Mouse (Mus musculus): Measurements from ENCODE around the gene Cenpm.

Cenpm gene

GRCm38 (mm10) chr15:82243311-82243710, 1.2 kb downstream of the Cenpm start:
- DNase-seq: no peak

- DNase-seq: peak; percentile 79 to 90
Observed at GRCm38 (mm10) chr15:82236565-82236964, 8.0 kb downstream of the Cenpm start.

- peak in 1 of 2 experiments; percentile 30 for DNase-seq
Observed at GRCm38 (mm10) chr15:82235661-82236060, 8.9 kb downstream of the Cenpm start.

GRCm38 (mm10) chr15:82232651-82233050, 11.9 kb downstream of the Cenpm start:
- DNase-seq: peak; percentile 56 to 65

- DNase-seq: peak in 1 of 2 experiments; percentile 32
Observed at GRCm38 (mm10) chr15:82231591-82232378, 12.8 kb downstream of the Cenpm start.

- no peak for DNase-seq
Observed at GRCm38 (mm10) chr15:82231100-82231499, 13.4 kb downstream of the Cenpm start.

- no peak for DNase-seq
Observed at GRCm38 (mm10) chr15:82230098-82230611, 14.4 kb downstream of the Cenpm start.

- DNase-seq: peak; percentile 66 to 79
Observed at GRCm38 (mm10) chr15:82229542-82230045, 15.0 kb downstream of the Cenpm start.

GRCm38 (mm10) chr15:82225769-82226168, 18.8 kb downstream of the Cenpm start:
- no peak for DNase-seq

GRCm38 (mm10) chr15:82224602-82225215, 19.8 kb downstream of the Cenpm start:
- no peak for DNase-seq

- peak; percentile 88 to 91 for DNase-seq
Observed at GRCm38 (mm10) chr15:82223657-82224601, 20.6 kb downstream of the Cenpm start, which contains the start of gene Tnfrsf13c. Gene Tnfrsf13c (minus strand): TSS chr15:82224369.

- peak in 1 of 2 experiments; percentile 40 for DNase-seq
Observed at GRCm38 (mm10) chr15:82223251-82223650, 21.3 kb downstream of the Cenpm start.

- no peak for DNase-seq
Observed at GRCm38 (mm10) chr15:82221104-82221860, 23.3 kb downstream of the Cenpm start.

GRCm38 (mm10) chr15:82220003-82220675, 24.4 kb downstream of the Cenpm start:
- DNase-seq: no peak

- DNase-seq: peak; percentile 72 to 79
Observed at GRCm38 (mm10) chr15:82218778-82219666, 25.5 kb downstream of the Cenpm start.

- no peak for DNase-seq
Observed at GRCm38 (mm10) chr15:82217980-82218379, 26.6 kb downstream of the Cenpm start.

- no peak for DNase-seq
Observed at GRCm38 (mm10) chr15:82217039-82217438, 27.5 kb downstream of the Cenpm start.

- no peak for DNase-seq
Observed at GRCm38 (mm10) chr15:82216142-82216827, 28.3 kb downstream of the Cenpm start.

- no peak for DNase-seq
Observed at GRCm38 (mm10) chr15:82215332-82216046, 29.1 kb downstream of the Cenpm start.
